Mouse (Mus musculus) bone marrow macrophage, adult 2 months (primary cell): Measurements from ENCODE around the gene Serpinb3a.

Source experiments
- CTCF ChIP-seq: IDR thresholded peaks from 2 replicates; pipeline ENCODE4 v1.5.1; 2012; ENCODE audit warnings: low read depth, mild to moderate bottlenecking, low read length, moderate library complexity
- POLR2A ChIP-seq: IDR thresholded peaks from 2 replicates; pipeline ENCODE4 v1.6.1; 2012; ENCODE audit warnings: mild to moderate bottlenecking, low read depth, low read length, borderline replicate concordance

DNA sequence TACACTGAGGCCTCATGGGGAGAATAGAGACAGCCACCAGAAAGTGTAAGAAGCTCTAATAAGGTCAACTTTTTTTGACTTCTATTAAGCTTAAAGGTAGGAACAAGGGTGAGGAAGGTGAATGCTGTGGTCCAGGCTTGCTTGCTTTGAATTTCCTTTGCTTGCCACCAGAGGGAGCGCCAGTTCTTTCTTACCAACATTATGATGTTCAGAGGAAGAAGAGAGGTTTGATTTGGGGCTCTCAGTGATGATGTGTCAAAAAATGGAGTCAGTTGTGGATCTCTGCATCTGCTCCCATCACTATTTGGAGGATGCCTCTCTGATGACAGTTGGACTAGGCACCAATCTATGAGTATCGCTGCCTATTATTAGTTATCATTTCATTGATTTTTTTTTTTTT, 37.6 kb downstream of the Serpinb3a start:
- TF ChIP-seq POLR2A (no peak), CTCF (no peak)
